Mouse (Mus musculus): Measurements from ENCODE around the gene AU015836. TPM values are rescaled to one million over a fixed set of nuclear protein-coding genes. Genes with fewer than 3 reads are reported as not detected.

The AU015836 gene
- total and polyA plus RNA-seq, 3 experiments = not detected

DNA sequence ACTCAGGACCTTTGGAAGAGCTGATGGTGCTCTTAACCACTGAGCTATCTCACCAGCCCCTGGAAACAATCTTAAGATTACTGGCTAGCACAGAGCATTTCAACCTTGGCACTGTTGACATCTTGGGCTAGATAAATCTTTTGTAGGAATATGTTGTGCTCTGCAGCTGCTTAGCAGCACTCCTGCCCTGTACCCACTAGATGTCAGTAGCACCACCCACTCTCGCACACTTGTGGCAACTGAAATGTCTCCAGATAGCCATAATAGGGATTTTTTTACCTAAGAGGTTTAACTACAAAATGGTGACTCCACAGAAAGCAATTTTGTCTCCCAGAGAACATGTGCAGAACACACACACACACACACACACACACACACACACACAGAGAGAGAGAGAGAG lies 11.7 kb upstream of the AU015836 start:
- Histone ChIP-seq H3K36me3 (ENCODE audit: control insufficient read depth in 1 of 2, insufficient read depth in 2 of 2, low read length in 2 of 2) (peaks cover 0 to 8% of the 10 kb centered on the region in 2 experiments; a peak in 1 of 4 replicates), H3K9me3 (replicated peaks; ENCODE audit: insufficient read depth, low read length) (no peaks in the 10 kb centered on the region), H3K4me1 (ENCODE audit: control insufficient read depth in 1 of 2, insufficient read depth in 2 of 2, low read length in 2 of 2) (peaks cover 0 to 3% of the 10 kb centered on the region in 2 experiments; a peak in 1 of 4 replicates), H3K79me2 (ENCODE audit: control insufficient read depth, insufficient read depth, low read length, poor library complexity) (no peaks in the 10 kb centered on the region), H3K27ac (ENCODE audit: control insufficient read depth, low read depth, low read length) (no peak overlapping the region), H3K27me3 (ENCODE audit: control insufficient read depth in 1 of 2, insufficient read depth in 2 of 2, low read length in 2 of 2) (no peaks in the 10 kb centered on the region), H3K4me3 (ENCODE audit: control insufficient read depth in 1 of 2, insufficient read depth in 1 of 2, low read depth in 2 of 2, low read length in 2 of 2) (no peak overlapping the region), H3K9ac (ENCODE audit: control insufficient read depth, low read depth, low read length, poor library complexity, severe bottlenecking) (no peak overlapping the region)
- peak; percentile 59 for DNase-seq (ENCODE audit: low read depth, low spot score)
- TF ChIP-seq HCFC1 (IDR thresholded peaks at IDR 0.05; ENCODE audit: low read depth, low read length) (no peak), MYC (IDR thresholded peaks at IDR 0.05; ENCODE audit: low read depth, low read length) (no peak), CHD1 (IDR thresholded peaks at IDR 0.05; ENCODE audit: low read depth, low read length) (no peak), KAT2A (conservative IDR thresholded peaks at IDR 0.05; ENCODE audit: low read depth, low read length) (no peak), USF1 (IDR thresholded peaks at IDR 0.05; ENCODE audit: low read depth, low read length) (no peak), ZC3H11A (IDR thresholded peaks at IDR 0.05; ENCODE audit: low read depth, low read length) (peak; percentile 23; the same call in 1 of the 2 replicates), GATA1 (IDR thresholded peaks at IDR 0.05; ENCODE audit: low read depth, low read length) (no peak), POLR2AphosphoS5 (IDR thresholded peaks at IDR 0.05; ENCODE audit: borderline replicate concordance, low read depth, low read length) (no peak), SMC3 (IDR thresholded peaks at IDR 0.05; ENCODE audit: low read depth, low read length) (peak; percentile 59), POLR2A (IDR thresholded peaks at IDR 0.05; ENCODE audit: control insufficient read depth in 1 of 2, insufficient read depth in 1 of 2, low read depth in 1 of 2, low read length in 2 of 2, poor library complexity in 1 of 2) (no peak), ETS1 (IDR thresholded peaks at IDR 0.05; ENCODE audit: low read depth, low read length) (no peak), MAFK (IDR thresholded peaks at IDR 0.05; ENCODE audit: borderline replicate concordance, low read depth, low read length) (no peak), RCOR1 (IDR thresholded peaks at IDR 0.05; ENCODE audit: low read depth, low read length) (no peak), ELF1 (IDR thresholded peaks at IDR 0.05; ENCODE audit: low read depth, low read length) (no peak), ZKSCAN1 (IDR thresholded peaks at IDR 0.05; ENCODE audit: low read depth, low read length) (no peak), CTCF (IDR thresholded peaks at IDR 0.05 in 2 of 3, conservative IDR thresholded peaks at IDR 0.05 in 1 of 3; ENCODE audit: control insufficient read depth in 1 of 3, insufficient read depth in 1 of 3, low read depth in 2 of 3, low read length in 3 of 3, poor library complexity in 1 of 3, severe bottlenecking in 1 of 3) (peak; percentile 36 to 60 (median 54)), MYB (IDR thresholded peaks at IDR 0.05; ENCODE audit: low read depth, low read length) (no peak), BHLHE40 (IDR thresholded peaks at IDR 0.05; ENCODE audit: borderline replicate concordance, low read depth, low read length) (no peak), UBTF (IDR thresholded peaks at IDR 0.05; ENCODE audit: borderline replicate concordance, insufficient read depth, low read depth, low read length) (no peak), MAX (IDR thresholded peaks at IDR 0.05; ENCODE audit: low read length) (no peak), RAD21 (IDR thresholded peaks at IDR 0.05; ENCODE audit: low read depth, low read length) (peak; percentile 55), TAL1 (IDR thresholded peaks at IDR 0.05; ENCODE audit: low read length) (no peak), CHD2 (IDR thresholded peaks at IDR 0.05; ENCODE audit: low read length) (no peak), ZMIZ1 (IDR thresholded peaks at IDR 0.05; ENCODE audit: low read depth, low read length) (no peak), NELFE (IDR thresholded peaks at IDR 0.05; ENCODE audit: low read depth, low read length) (no peak), NRF1 (IDR thresholded peaks at IDR 0.05; ENCODE audit: insufficient read depth, low read depth, low read length, poor library complexity, severe bottlenecking) (no peak), EP300 (IDR thresholded peaks at IDR 0.05; ENCODE audit: low read depth in 1 of 2, low read length in 2 of 2) (no peak), MXI1 (IDR thresholded peaks at IDR 0.05; ENCODE audit: low read depth, low read length) (no peak), MEF2A (IDR thresholded peaks at IDR 0.05; ENCODE audit: extremely low read depth, insufficient replicate concordance, low read depth, low read length, poor library complexity, severe bottlenecking) (no peak), JUND (IDR thresholded peaks at IDR 0.05; ENCODE audit: low read depth, low read length) (no peak), TBP (IDR thresholded peaks at IDR 0.05; ENCODE audit: low read depth, low read length) (peak; percentile 77), TCF12 (IDR thresholded peaks at IDR 0.05; ENCODE audit: low read depth, low read length) (no peak), ZNF384 (IDR thresholded peaks at IDR 0.05; ENCODE audit: low read depth, low read length) (0 out of 2 replicates have a peak, but pooled peaks have one; percentile 12)

Measured in MEL (cell line).